Mouse (Mus musculus): ENCODE results near the gene Mecom.

Gene Mecom

DNA sequence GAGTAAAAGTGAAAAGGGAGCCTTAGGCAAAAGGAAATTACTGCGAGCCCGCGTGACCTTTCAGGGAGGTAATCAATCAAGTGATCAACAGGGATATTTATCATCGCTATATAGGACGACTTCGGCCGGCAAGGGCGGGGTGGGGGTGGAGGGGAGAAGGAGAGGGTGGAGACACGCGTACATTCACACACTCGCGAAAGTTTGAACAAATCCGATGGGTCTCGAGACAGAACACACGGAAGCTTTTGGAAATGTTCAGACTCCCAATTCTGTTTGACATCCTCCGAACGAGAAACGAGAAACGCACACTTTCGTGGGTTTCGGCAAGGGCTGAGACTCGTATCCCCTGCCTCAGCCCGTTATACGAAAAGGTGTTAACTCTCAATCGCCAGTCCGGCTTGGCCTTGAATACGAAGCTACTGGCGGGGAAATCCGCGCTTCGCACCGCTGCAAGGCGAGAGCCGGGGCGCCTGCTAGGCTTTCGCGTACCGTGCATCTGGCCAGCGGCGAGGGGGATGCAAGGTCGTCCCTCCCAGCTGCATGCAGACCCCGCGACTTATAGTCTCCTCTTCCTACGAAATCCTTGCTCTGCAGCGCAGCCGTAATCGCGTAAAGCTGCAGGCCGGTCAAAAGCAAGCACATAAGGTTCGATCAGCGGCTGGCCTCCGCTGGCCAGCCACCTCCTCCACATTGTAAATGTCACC, 33.6 kb downstream of the Mecom start:
- DNase-seq (ENCODE audit: low spot score in 2 of 2), result no peak

DNA sequence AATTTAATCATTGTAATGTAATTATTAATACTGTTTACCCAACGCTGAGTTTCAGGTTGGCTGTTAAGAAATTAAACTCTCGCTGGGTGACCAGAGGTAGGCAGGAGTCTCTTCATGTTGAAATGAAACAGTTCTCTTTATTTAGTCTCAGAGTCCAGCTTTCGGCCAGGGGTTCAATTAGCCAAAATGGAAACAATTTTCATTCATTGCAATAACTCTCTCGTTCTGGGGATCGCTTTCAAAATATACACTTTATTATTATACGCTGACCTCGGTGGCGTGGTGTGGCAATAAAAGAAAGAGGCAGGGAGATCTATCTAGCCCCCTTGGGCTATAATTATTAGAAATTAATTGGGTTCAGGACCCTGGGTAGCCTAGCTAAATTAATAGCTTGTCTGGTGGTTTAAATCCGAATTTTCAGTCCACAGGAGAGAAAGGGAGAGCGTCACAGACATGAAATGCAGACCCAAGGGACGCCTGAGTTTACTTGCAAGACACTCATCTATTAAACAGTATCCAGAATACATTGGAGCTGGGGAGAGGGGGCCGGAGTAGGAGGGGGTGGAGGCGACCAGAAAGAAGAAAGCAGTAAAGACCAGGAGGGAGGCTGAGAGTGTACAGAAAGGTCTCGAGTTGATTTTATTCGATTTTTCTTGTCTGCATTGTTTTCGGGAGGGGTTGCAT, 34.4 kb downstream of the Mecom start:
- DNase-seq (ENCODE audit: low spot score in 2 of 2), result no peak

GRCm38 (mm10) chr3:30512459-30513030, 35.3 kb downstream of the Mecom start:
- DNase-seq (ENCODE audit: low spot score in 2 of 2), result no peak

- no peak for DNase-seq (ENCODE audit: low spot score in 2 of 2)
Measured at GRCm38 (mm10) chr3:30511796-30512195, 36.0 kb downstream of the Mecom start.

DNA sequence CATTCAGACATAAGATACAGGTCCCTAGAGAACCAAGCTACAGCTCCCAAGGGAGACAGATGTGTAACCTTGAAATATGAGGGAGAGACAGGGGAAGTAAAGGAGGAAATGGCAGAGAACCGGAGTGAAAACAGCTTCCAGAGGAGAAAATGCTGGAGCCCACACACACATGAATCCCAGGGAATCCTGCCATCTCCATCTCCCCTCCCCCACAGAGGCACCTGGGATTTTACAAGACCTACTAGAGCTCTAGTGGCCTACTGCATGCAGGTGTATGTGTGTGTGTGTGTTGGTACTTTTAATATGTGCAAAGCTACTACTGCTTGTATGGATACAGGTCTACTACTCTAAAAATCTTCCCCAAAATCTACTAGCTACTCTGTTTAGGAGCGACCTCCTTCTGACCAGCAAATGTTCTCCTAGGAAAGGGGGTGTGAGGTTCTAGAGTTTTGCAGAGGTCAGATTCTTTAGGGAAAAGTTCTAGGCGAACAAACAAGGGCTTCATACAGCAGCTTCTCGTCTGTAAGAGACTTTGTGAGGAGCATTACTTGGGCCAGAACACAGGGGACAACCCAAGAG, 36.7 kb downstream of the Mecom start:
- no peak for DNase-seq (ENCODE audit: low spot score in 2 of 2)

DNA sequence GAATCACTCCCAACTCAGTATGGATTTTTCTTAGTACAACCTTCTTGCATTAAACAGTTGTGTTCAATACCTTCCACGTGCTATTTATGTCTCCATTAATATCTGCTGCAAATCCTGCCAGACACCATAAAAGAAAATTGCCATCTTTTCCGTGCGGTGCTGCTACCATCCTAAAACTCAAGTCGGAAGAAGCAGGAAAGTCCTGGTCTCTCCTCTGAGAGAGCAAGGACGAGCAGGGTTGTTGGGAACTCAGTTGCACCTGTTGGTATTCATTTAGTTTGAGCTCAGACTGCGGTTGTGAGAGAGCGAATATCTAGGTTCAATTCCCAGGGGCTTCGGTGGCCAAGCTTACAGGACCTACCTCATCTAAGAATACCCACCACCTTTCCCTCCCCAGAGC, 37.2 kb downstream of the Mecom start:
- DNase-seq (ENCODE audit: low spot score in 2 of 2), result no peak

- no peak for DNase-seq (ENCODE audit: low spot score in 2 of 2)
Measured at GRCm38 (mm10) chr3:30510105-30510504, 37.7 kb downstream of the Mecom start.

DNA sequence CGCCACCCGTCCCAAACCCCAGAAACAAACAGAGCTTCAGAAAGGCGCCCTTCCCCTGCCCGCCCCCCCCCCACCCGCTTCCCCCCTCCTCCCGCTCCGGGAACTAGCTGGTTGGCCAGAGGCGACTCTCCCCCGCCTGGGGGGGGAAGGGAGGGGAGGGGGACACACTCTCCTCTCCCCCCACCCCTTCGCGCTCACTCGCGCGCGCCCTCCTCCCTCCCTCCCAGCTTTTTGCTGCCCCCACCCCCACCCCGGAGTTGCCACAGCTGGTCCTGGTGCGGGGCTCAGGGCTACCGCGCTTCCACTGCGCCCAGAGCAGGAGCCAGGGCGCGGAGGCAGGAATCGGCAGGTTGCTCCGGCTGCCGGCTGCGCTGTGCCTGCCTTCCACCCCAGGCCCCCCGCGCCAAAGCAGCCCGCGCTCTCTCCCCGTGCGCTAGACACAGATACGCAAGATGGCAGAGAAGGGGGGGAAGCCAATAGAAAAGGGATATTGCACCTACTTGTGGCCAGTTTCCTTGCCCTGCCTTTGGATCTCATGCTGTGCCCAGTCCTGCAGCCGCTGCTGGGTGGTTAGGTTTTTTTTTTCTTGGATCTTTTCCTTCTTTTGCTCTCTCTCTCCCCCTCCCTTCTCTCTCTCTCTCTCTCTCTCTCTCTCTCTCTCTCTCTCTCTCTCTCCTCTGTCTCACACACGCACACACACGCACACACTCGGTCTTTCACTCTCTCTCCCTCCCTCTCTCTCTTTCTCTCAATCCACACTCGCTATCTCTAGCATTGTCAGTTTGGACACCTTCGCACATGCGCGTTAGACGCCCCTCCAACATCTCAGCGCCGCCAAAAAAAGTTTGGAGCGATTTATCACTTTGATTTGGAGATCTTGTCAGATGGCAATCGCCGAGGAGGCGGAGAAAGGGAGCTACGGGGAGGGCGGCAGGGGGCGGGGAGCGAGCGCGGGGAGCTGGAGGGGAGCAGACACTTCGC, 38.6 kb downstream of the Mecom start:
- DNase-seq (ENCODE audit: low spot score in 2 of 2), result no peak

GRCm38 (mm10) chr3:30508296-30508929, 39.4 kb downstream of the Mecom start:
- peak; percentile 62 to 83 for DNase-seq (ENCODE audit: low spot score in 2 of 2)

- no peak for DNase-seq (ENCODE audit: low spot score in 2 of 2)
Measured at GRCm38 (mm10) chr3:30507576-30508295, 40.1 kb downstream of the Mecom start.

GRCm38 (mm10) chr3:30507028-30507575, 40.7 kb downstream of the Mecom start:
- no peak for DNase-seq (ENCODE audit: low spot score in 2 of 2)

GRCm38 (mm10) chr3:30506329-30507027, 41.3 kb downstream of the Mecom start:
- no peak for DNase-seq (ENCODE audit: low spot score in 2 of 2)

- no peak for DNase-seq (ENCODE audit: low spot score in 2 of 2)
Measured at GRCm38 (mm10) chr3:30505741-30506251, 42.0 kb downstream of the Mecom start.

- DNase-seq (ENCODE audit: low spot score in 2 of 2), result no peak
Measured at GRCm38 (mm10) chr3:30504561-30504960, 43.2 kb downstream of the Mecom start.

DNA sequence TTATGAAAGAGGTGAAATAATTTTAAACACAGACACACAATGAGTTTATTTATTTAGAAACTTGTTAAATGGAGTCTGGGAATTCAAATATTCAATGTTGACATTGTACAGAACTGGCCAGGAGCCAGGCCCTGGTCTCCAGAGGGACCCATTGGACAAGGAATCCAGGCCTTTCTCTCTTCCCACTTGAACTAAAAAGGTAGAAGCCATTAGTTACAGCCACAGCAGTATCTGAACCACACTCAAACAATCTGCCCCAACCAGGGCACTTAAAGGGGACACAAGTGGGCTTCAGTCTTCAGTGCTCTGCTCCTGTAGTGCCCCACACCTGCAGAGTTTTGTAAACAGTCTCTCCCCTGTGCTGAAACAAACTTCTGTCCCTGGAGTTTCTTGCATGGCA, 44.0 kb downstream of the Mecom start:
- DNase-seq (ENCODE audit: low spot score in 2 of 2), result no peak

- DNase-seq (ENCODE audit: low spot score in 2 of 2), result no peak
Measured at GRCm38 (mm10) chr3:30498202-30498828, 49.5 kb downstream of the Mecom start.

DNA sequence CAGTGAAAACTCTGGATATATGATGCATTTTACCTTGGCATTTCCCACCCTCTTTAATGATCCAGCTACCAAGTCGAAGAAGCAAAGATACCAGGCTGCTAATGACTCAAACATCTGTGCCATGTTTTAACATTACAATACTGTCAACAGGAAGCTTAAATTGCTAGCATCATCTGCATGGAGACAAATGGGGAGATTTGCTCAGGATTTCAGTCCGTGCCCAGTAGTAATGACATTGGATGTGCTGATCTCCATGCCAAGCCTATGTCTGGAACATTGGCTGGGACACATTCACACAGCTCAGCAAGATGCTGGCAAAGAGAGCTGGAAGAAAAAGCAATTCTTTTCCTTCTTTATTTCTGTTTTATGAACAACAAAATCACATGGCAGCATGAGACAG, 53.4 kb downstream of the Mecom start:
- DNase-seq (ENCODE audit: low spot score in 2 of 2), result no peak

DNA sequence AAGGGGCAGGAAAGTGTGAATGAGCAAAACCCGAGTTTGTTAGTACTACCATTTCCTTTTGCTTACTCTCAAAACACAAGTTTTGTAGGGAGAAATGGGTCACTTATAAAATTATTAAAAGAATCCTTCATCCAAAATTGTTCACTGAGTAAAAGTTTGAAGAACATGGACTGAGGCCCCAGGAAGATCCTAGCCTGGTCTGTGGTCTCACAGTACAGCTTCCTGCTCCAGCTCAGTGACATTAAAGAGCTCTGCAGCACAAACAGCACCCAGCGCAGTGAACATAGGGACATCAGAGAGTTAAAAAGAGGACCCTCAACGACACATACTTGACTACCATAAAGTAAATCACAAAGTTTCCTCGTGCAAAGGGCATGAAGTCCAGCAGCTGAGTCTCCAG, 59.0 kb downstream of the Mecom start:
- no peak for DNase-seq (ENCODE audit: low spot score in 2 of 2)

- DNase-seq (ENCODE audit: low spot score in 2 of 2), result no peak
Measured at GRCm38 (mm10) chr3:30486422-30486821, 61.4 kb downstream of the Mecom start.

All from spleen, postnatal 4 days (tissue).